In the genomic region with DNA sequence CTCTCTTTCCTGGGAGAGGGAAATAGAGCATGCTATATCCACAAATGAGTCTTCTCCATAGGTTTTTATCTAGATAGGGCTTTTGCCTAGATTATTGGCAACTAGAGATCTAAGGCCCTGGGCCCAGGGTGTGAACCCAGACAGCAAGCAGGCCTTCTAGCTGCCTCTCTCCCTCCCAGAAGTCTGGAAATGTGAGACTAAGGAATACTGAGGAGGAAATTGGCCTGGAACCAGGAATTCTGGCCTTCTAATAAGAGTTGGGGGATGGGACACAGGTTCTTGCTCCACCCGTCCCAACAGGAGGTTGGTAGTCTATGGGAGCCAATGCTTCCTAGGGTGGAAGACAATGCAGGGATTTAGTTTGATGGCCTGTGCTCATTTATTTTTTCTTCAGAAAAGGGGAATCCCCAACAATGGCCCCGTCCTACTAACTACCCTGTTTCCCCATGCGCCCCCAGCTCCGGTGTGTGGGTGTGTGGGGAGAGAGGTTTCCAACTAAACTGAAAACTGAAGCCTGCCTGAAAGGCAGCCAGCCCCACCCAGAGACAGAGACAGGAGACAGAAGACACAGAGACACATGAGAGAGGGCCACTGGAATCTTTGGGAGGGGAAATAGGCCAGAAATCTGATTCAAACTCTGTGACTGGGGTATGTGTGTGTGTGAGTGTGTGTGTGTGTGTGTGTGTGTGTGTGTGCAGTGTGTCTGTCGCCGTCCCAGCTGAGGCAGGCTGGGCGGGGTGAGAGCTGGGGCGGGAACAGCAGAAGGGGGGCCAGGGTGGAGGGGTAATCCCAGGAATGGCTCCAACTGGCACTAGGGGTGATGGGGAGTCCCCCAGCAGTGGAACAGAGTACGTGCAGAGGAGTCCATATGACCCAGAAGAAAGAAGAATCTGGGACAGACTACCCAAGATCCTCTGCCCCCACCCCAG, we compare ENCODE assay signal across 10 mouse cellular contexts. TPM values are rescaled to one million over a fixed set of nuclear protein-coding genes. Genes with fewer than 3 reads are reported as not detected.
DNase-seq lines count a peak whose midpoint lies in the region; ATAC-seq lines count a peak whose summit lies in the region.
"Had no signal": no experiment of that assay in that cellular context is flagged by ENCODE, and none has a peak within 500 bp of the region (broad histone marks: within the 10 kb centered on the region; RNA-seq: fewer than 3 reads in every experiment).

No protein-coding gene starts in this region.

- intact Hi-C loops in heart, postnatal 25 days (cut with DNase I), result no loop called here

- H3K36me3 ChIP-seq in heart, embryonic 15.5 days, result no peaks in the 10 kb centered on the region
- H3K36me3 ChIP-seq in forebrain, embryonic 16.5 days (ENCODE audit: control insufficient read depth, insufficient read depth), result no peaks in the 10 kb centered on the region
- H3K36me3 ChIP-seq: liver, embryonic 13.5 days had no signal

- 41% methylated on average over 9 of the region's 9 CpGs for WGBS in heart, embryonic 15.5 days
- 8% methylated on average over 9 of the region's 9 CpGs for WGBS in forebrain, embryonic 16.5 days

- H3K4me3 ChIP-seq in heart, embryonic 15.5 days, result no peak overlapping the region
- no peak overlapping the region for H3K4me3 ChIP-seq in forebrain, embryonic 16.5 days (replicated peaks; ENCODE audit: low read length)
- H3K4me3 ChIP-seq: liver, embryonic 13.5 days had no signal

- DNase-seq in heart, postnatal 25 days (ENCODE audit: low spot score), result no peak
- peak; percentile 76 for DNase-seq in Muller cell, postnatal 12 days (ENCODE audit: inconsistent ontology term)
- peak; percentile 43 to 68 for DNase-seq in lung, postnatal 4 days
- no peak for DNase-seq in yolk sac, embryonic 10.5 days (ENCODE audit: low spot score)
- no peak for DNase-seq in adrenal gland, postnatal 10 days
- no peak for DNase-seq in kidney, adult 9 months
- DNase-seq: liver, embryonic 13.5 days had no signal

- no peak overlapping the region for H3K4me2 ChIP-seq in heart, embryonic 15.5 days
- peak overlapping the region; percentile 41 for H3K4me2 ChIP-seq in forebrain, embryonic 16.5 days (ENCODE audit: low read length)
- H3K4me2 ChIP-seq: liver, embryonic 13.5 days had no signal

- peaks cover 30% of the 10 kb centered on the region for H3K27me3 ChIP-seq in heart, embryonic 15.5 days
- peaks cover under 1% of the 10 kb centered on the region for H3K27me3 ChIP-seq in forebrain, embryonic 16.5 days (replicated peaks; ENCODE audit: control insufficient read depth, insufficient read depth, low read length)

- H3K4me1 ChIP-seq in heart, embryonic 15.5 days (replicated peaks), result peaks cover 65% of the 10 kb centered on the region
- peaks cover 72% of the 10 kb centered on the region for H3K4me1 ChIP-seq in forebrain, embryonic 16.5 days (replicated peaks; ENCODE audit: control insufficient read depth, insufficient read depth, low read length)

- ATAC-seq in heart, embryonic 15.5 days (replicated peaks; ENCODE audit: insufficient number of reproducible peaks, insufficient read depth, low FRiP score, low read depth), result no peak
- no peak for ATAC-seq in forebrain, embryonic 16.5 days

- H3K9me3 ChIP-seq in heart, embryonic 15.5 days (replicated peaks), result no peaks in the 10 kb centered on the region
- no peaks in the 10 kb centered on the region for H3K9me3 ChIP-seq in forebrain, embryonic 16.5 days (ENCODE audit: control insufficient read depth, low read length)
- H3K9me3 ChIP-seq: liver, embryonic 13.5 days had no signal

- H3K27ac ChIP-seq in heart, embryonic 15.5 days, result peak overlapping the region; percentile 0; the same call in 1 of the 2 replicates
- H3K27ac ChIP-seq in forebrain, embryonic 16.5 days (ENCODE audit: low read length), result peak overlapping the region; percentile 92
- H3K27ac ChIP-seq: liver, embryonic 13.5 days had no signal

- no peak overlapping the region for H3K9ac ChIP-seq in heart, embryonic 15.5 days
- H3K9ac ChIP-seq in forebrain, embryonic 16.5 days (replicated peaks; ENCODE audit: low read depth, low read length), result peak overlapping the region; percentile 20; the same call in 1 of the 2 replicates
- H3K9ac ChIP-seq: liver, embryonic 13.5 days had no signal

RNA-seq across cellular contexts. Expression of a gene that starts 4.6 kb away (rescaled TPM):
- polyA plus RNA-seq in heart, embryonic 15.5 days (2015; fragmentation: Nextera tagmentation; extraction: Ambion mirVana), result 6.4 TPM in 2 replicates
- total RNA-seq in heart, postnatal 25 days (2021), result 10 to 100 TPM; 15.4 to 21.5 TPM
- polyA plus RNA-seq in forebrain, embryonic 16.5 days (2015; fragmentation: Nextera tagmentation; extraction: Ambion mirVana), result 5.4 and 12.1 TPM in 2 replicates
- 1 to 10 TPM; 2.1 to 2.8 TPM for total RNA-seq in adrenal gland, postnatal 10 days (2021)

RNA-seq across cellular contexts. Expression of a gene that starts 16.6 kb away (rescaled TPM):
- polyA plus RNA-seq in heart, embryonic 15.5 days (2015; fragmentation: Nextera tagmentation; extraction: Ambion mirVana), result 0.13 and 0.28 TPM in 2 replicates
- total RNA-seq in heart, postnatal 25 days (2021), result under 1 TPM; 0.34 to 0.42 TPM
- polyA plus RNA-seq in forebrain, embryonic 16.5 days (2015; fragmentation: Nextera tagmentation; extraction: Ambion mirVana), result 0.38 and 0.48 TPM in 2 replicates
- not detected for total RNA-seq in adrenal gland, postnatal 10 days (2021)
- total RNA-seq: MEL had no signal
- polyA plus RNA-seq: liver, embryonic 13.5 days had no signal

RNA-seq across cellular contexts. Expression of a gene that starts 30.4 kb away (rescaled TPM):
- 13.1 and 16.9 TPM in 2 replicates for polyA plus RNA-seq in heart, embryonic 15.5 days (2015; fragmentation: Nextera tagmentation; extraction: Ambion mirVana)
- total RNA-seq in heart, postnatal 25 days (2021), result 10 to 100 TPM; 26.7 to 29.7 TPM
- 0.26 and 0.35 TPM in 2 replicates for polyA plus RNA-seq in forebrain, embryonic 16.5 days (2015; fragmentation: Nextera tagmentation; extraction: Ambion mirVana)
- 10 to 100 TPM in 1 of 2 experiments, 1 to 10 TPM in 1; 7.0 to 10.2 TPM for total RNA-seq in adrenal gland, postnatal 10 days (2021)
- total RNA-seq: MEL had no signal

RNA-seq across cellular contexts. Expression of a gene that starts 52.1 kb away (rescaled TPM):
- 5.8 and 6.1 TPM in 2 replicates for polyA plus RNA-seq in heart, embryonic 15.5 days (2015; fragmentation: Nextera tagmentation; extraction: Ambion mirVana)
- 1 to 10 TPM in 1 of 2 experiments, under 1 TPM in 1; 0.68 to 1.1 TPM for total RNA-seq in heart, postnatal 25 days (2021)
- polyA plus RNA-seq in forebrain, embryonic 16.5 days (2015; fragmentation: Nextera tagmentation; extraction: Ambion mirVana), result 1.9 and 2.6 TPM in 2 replicates
- 1 to 10 TPM; 3.3 to 4.8 TPM for total RNA-seq in adrenal gland, postnatal 10 days (2021)

Comparison
In these comparisons a context has a peak if more than half of its experiments do, and no peak if none do; other contexts are left out.
1. DNase-seq: peak in Muller cell, postnatal 12 days (single experiment) and lung, postnatal 4 days (2 of 2); none in heart, postnatal 25 days (single experiment), yolk sac, embryonic 10.5 days (single experiment), adrenal gland, postnatal 10 days (single experiment) and kidney, adult 9 months (single experiment).
2. RNA of a gene that starts 4.6 kb away (total RNA-seq): 15.4 to 21.5 TPM in heart, postnatal 25 days; 2.1 to 2.8 TPM in adrenal gland, postnatal 10 days; every median in the first group is over 4 times any median in the second.